Comparison of ENCODE assay signal across 22 mouse cellular contexts in genomic region chr16:45804708-45805107, GRCm38 (mm10).
DNase-seq lines count a peak whose midpoint lies in the region; ATAC-seq and TF ChIP-seq lines count a peak whose summit lies in the region.
"Had no signal": no experiment of that assay in that cellular context is flagged by ENCODE, and none has a peak within 500 bp of the region (broad histone marks: within the 10 kb centered on the region; RNA-seq: fewer than 3 reads in every experiment).

No protein-coding gene starts in this region.

- no peaks in the 10 kb centered on the region for H3K9me3 ChIP-seq in kidney, embryonic 15.5 days (replicated peaks)
- H3K9me3 ChIP-seq in lung, embryonic 14.5 days (ENCODE audit: low read depth, low read length): no peaks in the 10 kb centered on the region
- H3K9me3 ChIP-seq in lung, postnatal 0 days (ENCODE audit: low read length): no peaks in the 10 kb centered on the region
- H3K9me3 ChIP-seq: embryonic facial prominence, embryonic 12.5 days; embryonic facial prominence, embryonic 15.5 days; hindbrain, embryonic 12.5 days had no signal

- ATAC-seq in kidney, embryonic 15.5 days (replicated peaks; ENCODE audit: low FRiP score): peak; percentile 88
- no peak for ATAC-seq in lung, embryonic 14.5 days (ENCODE audit: insufficient read depth)
- ATAC-seq in lung, postnatal 0 days: peak; percentile 49
- ATAC-seq: CD4-positive, CD25-positive, alpha-beta regulatory T cell, adult 4 months; forebrain, embryonic 14.5 days; forebrain, postnatal 0 days had no signal

- no peak for TF ChIP-seq EP300 in lung, postnatal 0 days (IDR thresholded peaks at IDR 0.05)

- no peak for DNase-seq in kidney, adult 9 months
- peak; percentile 26 for DNase-seq in lung, embryonic 14.5 days
- DNase-seq in lung, postnatal 4 days: no peak
- DNase-seq in lung, postnatal 0 days (ENCODE audit: low spot score): peak; percentile 20
- no peak for DNase-seq in lung, postnatal 25 days (ENCODE audit: low spot score)
- DNase-seq: adrenal gland, adult 2 months; adrenal gland, postnatal 14 days; cerebellum, adult 11 months; cerebellum, adult 2 months; cerebellum, adult 9-11 months; cerebellum, postnatal 25 days; forebrain, postnatal 0 days; gastrocnemius, adult 2 months; gastrocnemius, postnatal 14 days; heart, adult 11 months had no signal

- peak overlapping the region; percentile 45; the same call in 1 of the 2 replicates for H3K27ac ChIP-seq in kidney, embryonic 15.5 days
- H3K27ac ChIP-seq in lung, embryonic 14.5 days (ENCODE audit: low read depth): no peak overlapping the region
- no peak overlapping the region for H3K27ac ChIP-seq in lung, postnatal 0 days (ENCODE audit: low read length)
- H3K27ac ChIP-seq: embryonic facial prominence, embryonic 12.5 days; embryonic facial prominence, embryonic 15.5 days; gastrocnemius, adult 2 months; hindbrain, embryonic 12.5 days had no signal

- H3K4me1 ChIP-seq in kidney, embryonic 15.5 days: peaks cover 6% of the 10 kb centered on the region
- no peaks in the 10 kb centered on the region for H3K4me1 ChIP-seq in lung, embryonic 14.5 days (ENCODE audit: insufficient read depth)
- H3K4me1 ChIP-seq in lung, postnatal 0 days (ENCODE audit: insufficient read depth, low read depth, low read length): peaks cover 1% of the 10 kb centered on the region; the same call in 1 of the 2 replicates
- H3K4me1 ChIP-seq: embryonic facial prominence, embryonic 12.5 days; embryonic facial prominence, embryonic 15.5 days; hindbrain, embryonic 12.5 days had no signal

- H3K36me3 ChIP-seq in kidney, embryonic 15.5 days: peaks cover 73% of the 10 kb centered on the region
- peaks cover 66% of the 10 kb centered on the region for H3K36me3 ChIP-seq in lung, embryonic 14.5 days (ENCODE audit: insufficient read depth)
- H3K36me3 ChIP-seq in lung, postnatal 0 days (ENCODE audit: insufficient read depth, low read length): peaks cover 37% of the 10 kb centered on the region

- H3K4me2 ChIP-seq in kidney, embryonic 15.5 days: no peak overlapping the region
- no peak overlapping the region for H3K4me2 ChIP-seq in lung, embryonic 14.5 days
- no peak overlapping the region for H3K4me2 ChIP-seq in lung, postnatal 0 days (replicated peaks; ENCODE audit: low read depth, low read length)
- H3K4me2 ChIP-seq: embryonic facial prominence, embryonic 12.5 days; embryonic facial prominence, embryonic 15.5 days; heart, embryonic 11.5 days; hindbrain, embryonic 12.5 days had no signal

- no peak for TF ChIP-seq CTCF in lung, embryonic 14.5 days (IDR thresholded peaks at IDR 0.05; ENCODE audit: low read depth)
- TF ChIP-seq CTCF in lung, postnatal 0 days (IDR thresholded peaks at IDR 0.05): no peak

- no peaks in the 10 kb centered on the region for H3K27me3 ChIP-seq in kidney, embryonic 15.5 days
- no peaks in the 10 kb centered on the region for H3K27me3 ChIP-seq in lung, embryonic 14.5 days (ENCODE audit: insufficient read depth, low read length)
- no peaks in the 10 kb centered on the region for H3K27me3 ChIP-seq in lung, postnatal 0 days (replicated peaks; ENCODE audit: insufficient read depth, low read length)
- H3K27me3 ChIP-seq: embryonic facial prominence, embryonic 12.5 days; embryonic facial prominence, embryonic 15.5 days; hindbrain, embryonic 12.5 days had no signal

- H3K4me3 ChIP-seq in kidney, embryonic 15.5 days (replicated peaks): no peak overlapping the region
- H3K4me3 ChIP-seq in lung, embryonic 14.5 days (ENCODE audit: low read depth, low read length): no peak overlapping the region
- H3K4me3 ChIP-seq in lung, postnatal 0 days (ENCODE audit: low read depth, low read length): no peak overlapping the region
- H3K4me3 ChIP-seq: embryonic facial prominence, embryonic 12.5 days; embryonic facial prominence, embryonic 15.5 days; gastrocnemius, adult 2 months; hindbrain, embryonic 12.5 days had no signal

- H3K9ac ChIP-seq in kidney, embryonic 15.5 days: no peak overlapping the region
- no peak overlapping the region for H3K9ac ChIP-seq in lung, embryonic 14.5 days
- H3K9ac ChIP-seq in lung, postnatal 0 days (replicated peaks; ENCODE audit: low read depth): no peak overlapping the region
- H3K9ac ChIP-seq: embryonic facial prominence, embryonic 12.5 days; embryonic facial prominence, embryonic 15.5 days; forebrain, postnatal 0 days; hindbrain, embryonic 12.5 days had no signal

- WGBS in kidney, embryonic 15.5 days: 17% methylated on average over 3 of the region's 3 CpGs
- WGBS in lung, embryonic 14.5 days: 34% methylated on average over 3 of the region's 3 CpGs
- WGBS in lung, postnatal 0 days: 28% methylated on average over 3 of the region's 3 CpGs

Comparison
In these comparisons a context has a peak if more than half of its experiments do, and no peak if none do; other contexts are left out.
1. DNase-seq: peak in lung, embryonic 14.5 days (single experiment) and lung, postnatal 0 days (single experiment); none in kidney, adult 9 months (single experiment), lung, postnatal 4 days (0 of 2) and lung, postnatal 25 days (single experiment).